Comparison of ENCODE assay signal across 14 mouse cellular contexts in the genomic region with DNA sequence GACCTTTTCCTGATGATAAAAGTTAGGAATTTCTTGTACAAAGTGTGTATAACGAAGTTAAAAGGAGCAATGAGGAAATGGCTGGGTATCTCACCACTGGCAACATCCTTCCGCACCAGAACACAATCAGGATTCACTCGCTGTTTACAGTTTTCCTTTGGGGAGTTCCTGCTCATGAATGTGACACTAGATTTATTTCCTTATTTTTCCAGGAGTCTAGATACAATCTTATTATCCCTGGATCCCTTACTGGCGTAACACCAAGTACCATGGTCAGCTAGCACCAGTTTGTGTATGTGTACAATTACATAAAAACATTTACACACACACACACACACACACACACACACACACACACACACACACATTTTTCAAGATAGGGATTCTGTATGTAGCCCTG. TPM values are rescaled to one million over a fixed set of nuclear protein-coding genes. Genes with fewer than 3 reads are reported as not detected.
"Had no signal": no experiment of that assay in that cellular context is flagged by ENCODE, and none has a peak within 500 bp of the region (broad histone marks: within the 10 kb centered on the region; RNA-seq: fewer than 3 reads in every experiment).

No protein-coding gene starts in this region.

- H3K9me3 ChIP-seq: liver, embryonic 13.5 days; liver, embryonic 15.5 days; lung, embryonic 15.5 days; midbrain, embryonic 10.5 days; midbrain, embryonic 12.5 days; neural tube, embryonic 12.5 days had no signal

- H3K4me3 ChIP-seq: liver, embryonic 13.5 days; liver, embryonic 15.5 days; lung, embryonic 15.5 days; midbrain, embryonic 10.5 days; midbrain, embryonic 12.5 days; neural tube, embryonic 12.5 days had no signal

- H3K27me3 ChIP-seq: liver, embryonic 13.5 days; liver, embryonic 15.5 days; lung, embryonic 15.5 days; neural tube, embryonic 12.5 days had no signal

- H3K4me2 ChIP-seq: liver, embryonic 13.5 days; liver, embryonic 15.5 days; lung, embryonic 15.5 days; midbrain, embryonic 12.5 days; neural tube, embryonic 12.5 days had no signal

- H3K36me3 ChIP-seq: liver, embryonic 13.5 days; liver, embryonic 15.5 days; lung, embryonic 15.5 days; midbrain, embryonic 10.5 days; midbrain, embryonic 12.5 days; neural tube, embryonic 12.5 days had no signal

- DNase-seq: liver, embryonic 13.5 days; midbrain, embryonic 14.5 days; right cerebral cortex, postnatal 14 days; spleen, adult 18-20 months; thymus, adult 18-20 months; thymus, postnatal 14 days; thymus, postnatal 36 days had no signal

- H3K27ac ChIP-seq: liver, embryonic 13.5 days; liver, embryonic 15.5 days; lung, embryonic 15.5 days; midbrain, embryonic 10.5 days; midbrain, embryonic 12.5 days; neural tube, embryonic 12.5 days had no signal

- H3K4me1 ChIP-seq: liver, embryonic 13.5 days; liver, embryonic 15.5 days; lung, embryonic 15.5 days; midbrain, embryonic 10.5 days; midbrain, embryonic 12.5 days; neural tube, embryonic 12.5 days had no signal

- H3K9ac ChIP-seq: liver, embryonic 13.5 days; liver, embryonic 15.5 days; lung, embryonic 15.5 days; midbrain, embryonic 12.5 days; neural tube, embryonic 12.5 days had no signal

RNA-seq across cellular contexts. Expression of gene Sgk2, which starts 20.2 kb away (rescaled TPM):
- polyA plus RNA-seq: lung, embryonic 15.5 days; midbrain, embryonic 10.5 days; midbrain, embryonic 12.5 days; midbrain, postnatal 0 days; neural tube, embryonic 12.5 days; stomach, embryonic 14.5 days had no signal
